Mouse (Mus musculus) cerebellum, adult 18-20 months (tissue): ENCODE measurements around the gene Tstd2.

Source experiments
- DNase-seq, 2 experiments: peaks; one replicate each; pipeline ENCODE4 v3.0.0; 2021

Tstd2 gene

DNA sequence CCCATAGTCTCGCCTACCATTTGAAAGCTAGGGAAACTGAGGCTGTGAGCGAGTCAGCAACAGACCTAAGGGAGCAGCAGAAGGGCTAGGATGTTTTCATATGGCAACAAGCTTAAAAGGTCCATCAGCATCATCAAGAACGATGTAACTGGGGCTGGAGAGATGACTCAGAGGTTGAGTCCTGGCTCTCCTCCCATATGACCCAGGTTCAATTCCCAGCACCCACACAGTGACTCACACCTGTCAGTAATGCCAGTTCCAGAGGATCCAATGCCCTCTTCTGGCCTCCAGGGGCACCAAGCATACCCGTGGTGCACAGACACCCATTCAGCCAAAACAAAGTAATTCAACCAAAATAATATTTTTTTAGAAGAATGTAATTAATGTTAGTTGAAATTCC lies 58.2 kb downstream of the Tstd2 start:
- no peak for DNase-seq

DNA sequence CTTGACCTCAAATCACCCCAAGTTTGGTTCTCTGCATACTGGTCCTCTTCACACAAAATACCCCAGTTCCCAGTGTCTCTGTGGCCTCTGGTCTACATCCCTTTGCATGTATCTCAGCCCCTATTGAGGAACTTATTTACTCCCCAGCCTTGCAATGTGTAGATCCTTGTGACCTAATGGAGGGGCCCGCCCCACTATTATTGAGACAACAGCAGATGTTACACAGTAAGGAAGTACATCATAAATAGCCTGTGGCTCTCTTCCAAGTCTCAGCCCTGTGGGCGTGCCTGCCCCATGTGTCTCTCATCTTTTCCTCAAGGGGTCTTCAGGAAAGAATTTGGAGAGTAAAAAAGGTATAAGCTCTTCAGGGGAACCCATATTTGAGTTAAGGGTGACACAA lies 61.6 kb downstream of the Tstd2 start:
- DNase-seq: no peak

GRCm38 (mm10) chr4:46075664-46076063 lies 62.8 kb downstream of the Tstd2 start:
- DNase-seq: no peak

- DNase-seq: peak; percentile 80 to 81
These were observed 64.8 kb downstream of the Tstd2 start for GRCm38 (mm10) chr4:46073736-46074135.

DNA sequence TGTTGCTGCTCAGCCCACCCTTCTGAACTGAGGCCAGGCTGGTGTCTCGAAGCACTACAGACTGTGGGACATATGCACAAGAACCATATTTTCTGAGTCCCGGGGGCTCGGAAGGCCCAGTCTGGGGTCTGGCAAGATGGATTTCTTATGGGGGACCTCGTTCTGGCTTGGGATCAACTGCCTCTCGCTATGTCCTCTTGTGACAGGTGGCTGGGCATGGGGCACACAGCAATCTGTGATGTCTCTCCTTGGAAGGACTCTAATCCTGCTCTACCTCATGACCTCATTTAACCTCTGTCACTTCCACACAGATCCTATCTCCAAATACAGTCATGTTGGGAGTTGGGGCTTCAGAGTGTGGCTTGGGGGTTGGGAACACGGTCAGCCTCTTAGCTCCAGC lies 65.9 kb downstream of the Tstd2 start:
- no peak for DNase-seq

- peak; percentile 76 to 82 for DNase-seq
These were observed 68.5 kb downstream of the Tstd2 start for GRCm38 (mm10) chr4:46069851-46070482.

DNA sequence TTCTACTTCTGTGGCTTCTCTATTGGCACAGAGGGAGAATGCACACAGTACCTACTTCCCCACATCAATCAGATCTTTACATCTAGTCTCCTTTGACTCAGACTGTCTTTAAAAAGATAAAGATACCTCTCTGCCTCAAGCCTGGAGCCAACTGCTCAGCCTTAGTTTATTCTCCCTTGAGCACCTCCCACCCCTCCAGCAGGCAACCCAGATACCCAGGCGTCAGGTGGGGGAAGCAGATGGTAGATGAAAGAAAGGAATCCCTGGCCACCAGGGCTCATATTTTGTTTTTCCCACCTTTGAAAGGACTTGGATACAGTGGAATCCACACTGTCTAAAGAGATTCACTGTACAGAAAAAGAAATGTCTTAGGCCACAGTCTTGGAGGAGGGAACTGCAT lies 69.9 kb downstream of the Tstd2 start:
- peak; percentile 56 to 70 for DNase-seq

- no peak for DNase-seq
These were observed 70.4 kb downstream of the Tstd2 start for GRCm38 (mm10) chr4:46068060-46068459.

DNA sequence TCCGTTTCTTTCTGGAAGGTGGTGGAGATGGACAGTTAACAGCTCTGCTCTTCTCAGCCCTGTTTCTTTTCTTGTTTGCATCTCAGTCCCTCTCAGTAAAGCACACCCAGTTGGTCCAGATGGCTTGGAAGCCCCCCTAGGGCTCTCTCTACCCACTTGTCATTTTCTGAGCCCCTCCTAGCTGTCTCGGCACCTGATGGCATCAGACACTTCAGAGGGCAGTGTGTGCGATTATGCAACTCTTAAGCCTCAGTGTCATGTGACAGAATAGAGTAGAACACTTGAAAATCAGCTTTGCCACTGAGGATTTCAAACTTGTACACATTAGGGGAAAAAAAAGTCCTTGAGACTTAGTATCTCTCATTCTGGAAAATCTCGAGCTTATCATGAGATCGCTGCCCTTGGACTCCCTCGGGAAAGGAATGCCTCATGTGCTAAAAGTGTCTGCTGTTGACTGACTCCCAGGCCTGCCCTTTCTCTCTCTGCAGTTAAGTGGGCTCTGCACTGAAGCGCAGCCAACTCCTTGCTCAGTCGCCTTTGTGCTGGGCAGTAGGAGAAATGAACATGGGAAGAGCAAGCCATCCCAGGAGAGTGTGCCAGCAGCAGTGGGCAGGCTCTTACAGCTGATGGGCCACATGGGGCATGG lies 72.7 kb downstream of the Tstd2 start:
- no peak for DNase-seq

GRCm38 (mm10) chr4:46064961-46065360 lies 73.5 kb downstream of the Tstd2 start:
- no peak for DNase-seq
